Mouse (Mus musculus): Measurements from ENCODE around the gene Ublcp1. TPM values are rescaled to one million over a fixed set of nuclear protein-coding genes. Genes with fewer than 3 reads are reported as not detected.

The Ublcp1 gene
- polyA plus RNA-seq, 1 experiment from 2014 or later: 54.1 TPM

GRCm38 (mm10) chr11:44451046-44451445 lies 19.3 kb downstream of the Ublcp1 start:
- H3K4me1 ChIP-seq (replicated peaks; ENCODE audit: control insufficient read depth, insufficient read depth, low read length): no peaks in the 10 kb centered on the region
- ATAC-seq (replicated peaks; ENCODE audit: low FRiP score) (no peak), DNase-seq (ENCODE audit: low spot score) (no peak)
- H3K9ac ChIP-seq (ENCODE audit: low read depth, low read length): no peak overlapping the region
- peaks cover 4% of the 10 kb centered on the region; the same call in 1 of the 2 replicates for H3K36me3 ChIP-seq (ENCODE audit: control insufficient read depth, insufficient read depth, low read length)
- no peak overlapping the region for H3K4me3 ChIP-seq (ENCODE audit: low read depth, low read length)
- H3K9me3 ChIP-seq (ENCODE audit: control insufficient read depth, low read length): no peaks in the 10 kb centered on the region
- no peaks in the 10 kb centered on the region for H3K27me3 ChIP-seq (replicated peaks; ENCODE audit: control insufficient read depth, insufficient read depth, low read length)
- H3K27ac ChIP-seq (ENCODE audit: low read depth, low read length): no peak overlapping the region
- H3K4me2 ChIP-seq: no peak overlapping the region

GRCm38 (mm10) chr11:44437786-44438185 lies 32.5 kb downstream of the Ublcp1 start:
- no peak for DNase-seq (ENCODE audit: low spot score)
- Histone ChIP-seq H3K4me3 (ENCODE audit: low read depth, low read length) (no peak overlapping the region), H3K4me2 (no peak overlapping the region), H3K36me3 (ENCODE audit: control insufficient read depth, insufficient read depth, low read length) (no peaks in the 10 kb centered on the region), H3K27ac (ENCODE audit: low read depth, low read length) (no peak overlapping the region), H3K9ac (ENCODE audit: low read depth, low read length) (no peak overlapping the region), H3K9me3 (ENCODE audit: control insufficient read depth, low read length) (no peaks in the 10 kb centered on the region), H3K27me3 (replicated peaks; ENCODE audit: control insufficient read depth, insufficient read depth, low read length) (no peaks in the 10 kb centered on the region), H3K4me1 (replicated peaks; ENCODE audit: control insufficient read depth, insufficient read depth, low read length) (no peaks in the 10 kb centered on the region)
- ATAC-seq (replicated peaks; ENCODE audit: low FRiP score): no peak
- WGBS: 87% methylated on average over 6 of the region's 6 CpGs

GRCm38 (mm10) chr11:44430036-44430435 lies 40.3 kb downstream of the Ublcp1 start:
- Histone ChIP-seq H3K9me3 (ENCODE audit: control insufficient read depth, low read length) (no peaks in the 10 kb centered on the region), H3K4me3 (ENCODE audit: low read depth, low read length) (no peak overlapping the region), H3K27ac (ENCODE audit: low read depth, low read length) (no peak overlapping the region), H3K4me1 (replicated peaks; ENCODE audit: control insufficient read depth, insufficient read depth, low read length) (no peaks in the 10 kb centered on the region), H3K36me3 (ENCODE audit: control insufficient read depth, insufficient read depth, low read length) (no peaks in the 10 kb centered on the region), H3K27me3 (replicated peaks; ENCODE audit: control insufficient read depth, insufficient read depth, low read length) (no peaks in the 10 kb centered on the region), H3K4me2 (no peak overlapping the region), H3K9ac (ENCODE audit: low read depth, low read length) (no peak overlapping the region)
- DNase-seq (ENCODE audit: low spot score): no peak
- no peak for ATAC-seq (replicated peaks; ENCODE audit: low FRiP score)
- WGBS: 84% methylated on average over 3 of the region's 3 CpGs

- H3K4me1 ChIP-seq (replicated peaks; ENCODE audit: control insufficient read depth, insufficient read depth, low read length): no peaks in the 10 kb centered on the region
- H3K27me3 ChIP-seq (replicated peaks; ENCODE audit: control insufficient read depth, insufficient read depth, low read length): no peaks in the 10 kb centered on the region; the same call in 1 of the 2 replicates
- ATAC-seq (replicated peaks; ENCODE audit: low FRiP score) (no peak), DNase-seq (ENCODE audit: low spot score) (no peak)
- WGBS: 62% methylated on average over 2 of the region's 2 CpGs
- H3K4me3 ChIP-seq (ENCODE audit: low read depth, low read length): no peak overlapping the region
- H3K4me2 ChIP-seq: no peak overlapping the region
- H3K9ac ChIP-seq (ENCODE audit: low read depth, low read length): no peak overlapping the region
- no peaks in the 10 kb centered on the region for H3K36me3 ChIP-seq (ENCODE audit: control insufficient read depth, insufficient read depth, low read length)
- no peaks in the 10 kb centered on the region for H3K9me3 ChIP-seq (ENCODE audit: control insufficient read depth, low read length)
- no peak overlapping the region for H3K27ac ChIP-seq (ENCODE audit: low read depth, low read length)
These were observed 42.3 kb downstream of the Ublcp1 start for GRCm38 (mm10) chr11:44427951-44428350.

GRCm38 (mm10) chr11:44425626-44426025 lies 44.7 kb downstream of the Ublcp1 start:
- H3K9me3 ChIP-seq (ENCODE audit: control insufficient read depth, low read length): no peaks in the 10 kb centered on the region
- ATAC-seq (replicated peaks; ENCODE audit: low FRiP score): no peak
- H3K27me3 ChIP-seq (replicated peaks; ENCODE audit: control insufficient read depth, insufficient read depth, low read length): no peaks in the 10 kb centered on the region; the same call in 1 of the 2 replicates
- no peak overlapping the region for H3K9ac ChIP-seq (ENCODE audit: low read depth, low read length)
- H3K4me2 ChIP-seq: no peak overlapping the region
- no peak overlapping the region for H3K4me3 ChIP-seq (ENCODE audit: low read depth, low read length)
- no peak overlapping the region for H3K27ac ChIP-seq (ENCODE audit: low read depth, low read length)
- DNase-seq (ENCODE audit: low spot score): no peak
- H3K4me1 ChIP-seq (replicated peaks; ENCODE audit: control insufficient read depth, insufficient read depth, low read length): no peaks in the 10 kb centered on the region
- no peaks in the 10 kb centered on the region for H3K36me3 ChIP-seq (ENCODE audit: control insufficient read depth, insufficient read depth, low read length)
- 67% methylated on average over 6 of the region's 6 CpGs for WGBS

- Histone ChIP-seq H3K4me1 (replicated peaks; ENCODE audit: control insufficient read depth, insufficient read depth, low read length) (no peaks in the 10 kb centered on the region), H3K27ac (ENCODE audit: low read depth, low read length) (no peak overlapping the region), H3K36me3 (ENCODE audit: control insufficient read depth, insufficient read depth, low read length) (no peaks in the 10 kb centered on the region), H3K9me3 (ENCODE audit: control insufficient read depth, low read length) (no peaks in the 10 kb centered on the region), H3K4me3 (ENCODE audit: low read depth, low read length) (no peak overlapping the region), H3K27me3 (replicated peaks; ENCODE audit: control insufficient read depth, insufficient read depth, low read length) (no peaks in the 10 kb centered on the region; the same call in 1 of the 2 replicates), H3K9ac (ENCODE audit: low read depth, low read length) (no peak overlapping the region), H3K4me2 (no peak overlapping the region)
- DNase-seq (ENCODE audit: low spot score) (no peak), ATAC-seq (replicated peaks; ENCODE audit: low FRiP score) (no peak)
- 78% methylated on average over 8 of the region's 8 CpGs for WGBS
These were observed 45.3 kb downstream of the Ublcp1 start for GRCm38 (mm10) chr11:44425006-44425405.

- ATAC-seq (replicated peaks; ENCODE audit: low FRiP score) (no peak), DNase-seq (ENCODE audit: low spot score) (no peak)
- H3K4me3 ChIP-seq (ENCODE audit: low read depth, low read length): no peak overlapping the region
- H3K27ac ChIP-seq (ENCODE audit: low read depth, low read length): no peak overlapping the region
- no peaks in the 10 kb centered on the region for H3K4me1 ChIP-seq (replicated peaks; ENCODE audit: control insufficient read depth, insufficient read depth, low read length)
- H3K4me2 ChIP-seq: no peak overlapping the region
- H3K9ac ChIP-seq (ENCODE audit: low read depth, low read length): no peak overlapping the region
- WGBS: 62% methylated on average over 5 of the region's 5 CpGs
- no peaks in the 10 kb centered on the region for H3K36me3 ChIP-seq (ENCODE audit: control insufficient read depth, insufficient read depth, low read length)
- H3K9me3 ChIP-seq (ENCODE audit: control insufficient read depth, low read length): no peaks in the 10 kb centered on the region
- H3K27me3 ChIP-seq (replicated peaks; ENCODE audit: control insufficient read depth, insufficient read depth, low read length): no peaks in the 10 kb centered on the region; the same call in 1 of the 2 replicates
These were observed 46.3 kb downstream of the Ublcp1 start for GRCm38 (mm10) chr11:44423955-44424354.

- H3K4me1 ChIP-seq (replicated peaks; ENCODE audit: control insufficient read depth, insufficient read depth, low read length): no peaks in the 10 kb centered on the region
- no peak for ATAC-seq (replicated peaks; ENCODE audit: low FRiP score)
- H3K27me3 ChIP-seq (replicated peaks; ENCODE audit: control insufficient read depth, insufficient read depth, low read length): no peaks in the 10 kb centered on the region; the same call in 1 of the 2 replicates
- H3K27ac ChIP-seq (ENCODE audit: low read depth, low read length): no peak overlapping the region
- H3K4me2 ChIP-seq: no peak overlapping the region
- H3K9ac ChIP-seq (ENCODE audit: low read depth, low read length): no peak overlapping the region
- 36% methylated on average over 6 of the region's 6 CpGs for WGBS
- no peak overlapping the region for H3K4me3 ChIP-seq (ENCODE audit: low read depth, low read length)
- no peak for DNase-seq (ENCODE audit: low spot score)
- H3K36me3 ChIP-seq (ENCODE audit: control insufficient read depth, insufficient read depth, low read length): no peaks in the 10 kb centered on the region
- H3K9me3 ChIP-seq (ENCODE audit: control insufficient read depth, low read length): no peaks in the 10 kb centered on the region
These were observed 47.0 kb downstream of the Ublcp1 start for GRCm38 (mm10) chr11:44423261-44423660.

GRCm38 (mm10) chr11:44422337-44423111 lies 47.8 kb downstream of the Ublcp1 start:
- Histone ChIP-seq H3K9ac (ENCODE audit: low read depth, low read length) (no peak overlapping the region), H3K4me2 (no peak overlapping the region)
- 62% methylated on average over 10 of the region's 10 CpGs for WGBS

More at GRCm38 (mm10) chr11:44422337-44423111, 47.8 kb downstream of the Ublcp1 start:
- Histone ChIP-seq H3K27me3 (replicated peaks; ENCODE audit: control insufficient read depth, insufficient read depth, low read length) (no peaks in the 10 kb centered on the region; the same call in 1 of the 2 replicates), H3K36me3 (ENCODE audit: control insufficient read depth, insufficient read depth, low read length) (no peaks in the 10 kb centered on the region), H3K4me3 (ENCODE audit: low read depth, low read length) (no peak overlapping the region), H3K27ac (ENCODE audit: low read depth, low read length) (no peak overlapping the region), H3K9me3 (ENCODE audit: control insufficient read depth, low read length) (no peaks in the 10 kb centered on the region), H3K4me1 (replicated peaks; ENCODE audit: control insufficient read depth, insufficient read depth, low read length) (no peaks in the 10 kb centered on the region)
- DNase-seq (ENCODE audit: low spot score): no peak
- ATAC-seq (replicated peaks; ENCODE audit: low FRiP score): no peak

Data from liver, embryonic 11.5 days (tissue).